Mouse (Mus musculus): ENCODE measurements around the gene Srpr. TPM values are rescaled to one million over a fixed set of nuclear protein-coding genes. Genes with fewer than 3 reads are reported as not detected.

Srpr gene
- polyA plus RNA-seq, 1 experiment from 2014 or later: 128 TPM

GRCm38 (mm10) chr9:35183359-35183758 lies 16.6 kb upstream of the Srpr start:
- no peak overlapping the region for H3K4me2 ChIP-seq (ENCODE audit: low read depth, low read length)
- no peaks in the 10 kb centered on the region for H3K27me3 ChIP-seq (ENCODE audit: control insufficient read depth, insufficient read depth, low read depth, low read length)
- 65% methylated on average over 5 of the region's 5 CpGs for WGBS

GRCm38 (mm10) chr9:35186430-35186829 lies 13.5 kb upstream of the Srpr start:
- Histone ChIP-seq H3K27me3 (ENCODE audit: control insufficient read depth, insufficient read depth, low read depth, low read length) (no peaks in the 10 kb centered on the region), H3K4me2 (ENCODE audit: low read depth, low read length) (no peak overlapping the region), H3K36me3 (ENCODE audit: control insufficient read depth, insufficient read depth, low read length) (peaks cover 19% of the 10 kb centered on the region; the same call in 1 of the 2 replicates), H3K27ac (ENCODE audit: low read length) (no peak overlapping the region), H3K9ac (ENCODE audit: low read length) (no peak overlapping the region), H3K9me3 (ENCODE audit: control insufficient read depth, low read length) (no peaks in the 10 kb centered on the region), H3K4me1 (replicated peaks; ENCODE audit: control insufficient read depth, insufficient read depth, low read length) (0 out of 2 replicates have a peak, but pooled peaks cover 3% of the 10 kb centered on the region), H3K4me3 (ENCODE audit: low read length) (no peak overlapping the region)
- 0 out of 2 replicates have a peak, but pooled peaks have one; percentile 30 for ATAC-seq (ENCODE audit: low read depth)
- 61% methylated on average over 4 of the region's 4 CpGs for WGBS

More at GRCm38 (mm10) chr9:35183359-35183758, 16.6 kb upstream of the Srpr start:
- no peaks in the 10 kb centered on the region for H3K4me1 ChIP-seq (replicated peaks; ENCODE audit: control insufficient read depth, insufficient read depth, low read length)
- H3K9ac ChIP-seq (ENCODE audit: low read length): no peak overlapping the region
- no peak overlapping the region for H3K4me3 ChIP-seq (ENCODE audit: low read length)
- H3K27ac ChIP-seq (ENCODE audit: low read length): no peak overlapping the region
- H3K36me3 ChIP-seq (ENCODE audit: control insufficient read depth, insufficient read depth, low read length): peaks cover 8% of the 10 kb centered on the region; the same call in 1 of the 2 replicates
- no peak for ATAC-seq (ENCODE audit: low read depth)
- no peaks in the 10 kb centered on the region for H3K9me3 ChIP-seq (ENCODE audit: control insufficient read depth, low read length)

- H3K9ac ChIP-seq (ENCODE audit: low read length): no peak overlapping the region
- no peak overlapping the region for H3K27ac ChIP-seq (ENCODE audit: low read length)
- no peak overlapping the region for H3K4me3 ChIP-seq (ENCODE audit: low read length)
- peaks cover 19% of the 10 kb centered on the region; the same call in 1 of the 2 replicates for H3K36me3 ChIP-seq (ENCODE audit: control insufficient read depth, insufficient read depth, low read length)
- no peak overlapping the region for H3K4me2 ChIP-seq (ENCODE audit: low read depth, low read length)
- no peaks in the 10 kb centered on the region for H3K27me3 ChIP-seq (ENCODE audit: control insufficient read depth, insufficient read depth, low read depth, low read length)
- no peaks in the 10 kb centered on the region for H3K9me3 ChIP-seq (ENCODE audit: control insufficient read depth, low read length)
- 79% methylated on average over 10 of the region's 10 CpGs for WGBS
- peak; percentile 23; the same call in 1 of the 2 replicates for ATAC-seq (ENCODE audit: low read depth)
- 0 out of 2 replicates have a peak, but pooled peaks cover 3% of the 10 kb centered on the region for H3K4me1 ChIP-seq (replicated peaks; ENCODE audit: control insufficient read depth, insufficient read depth, low read length)
These were observed 12.5 kb upstream of the Srpr start for GRCm38 (mm10) chr9:35187351-35187903.

GRCm38 (mm10) chr9:35188700-35189099 lies 11.3 kb upstream of the Srpr start:
- Histone ChIP-seq H3K4me3 (ENCODE audit: low read length) (no peak overlapping the region), H3K27me3 (ENCODE audit: control insufficient read depth, insufficient read depth, low read depth, low read length) (no peaks in the 10 kb centered on the region), H3K9ac (ENCODE audit: low read length) (no peak overlapping the region), H3K4me2 (ENCODE audit: low read depth, low read length) (no peak overlapping the region), H3K36me3 (ENCODE audit: control insufficient read depth, insufficient read depth, low read length) (peaks cover 19% of the 10 kb centered on the region; the same call in 1 of the 2 replicates), H3K9me3 (ENCODE audit: control insufficient read depth, low read length) (no peaks in the 10 kb centered on the region), H3K27ac (ENCODE audit: low read length) (no peak overlapping the region), H3K4me1 (replicated peaks; ENCODE audit: control insufficient read depth, insufficient read depth, low read length) (0 out of 2 replicates have a peak, but pooled peaks cover 3% of the 10 kb centered on the region)
- 70% methylated on average over 22 of the region's 22 CpGs for WGBS
- ATAC-seq (ENCODE audit: low read depth): peak; percentile 64

- WGBS: 87% methylated on average over 11 of the region's 11 CpGs
- Histone ChIP-seq H3K9me3 (ENCODE audit: control insufficient read depth, low read length) (no peaks in the 10 kb centered on the region), H3K4me1 (replicated peaks; ENCODE audit: control insufficient read depth, insufficient read depth, low read length) (0 out of 2 replicates have a peak, but pooled peaks cover 3% of the 10 kb centered on the region), H3K9ac (ENCODE audit: low read length) (no peak overlapping the region), H3K36me3 (ENCODE audit: control insufficient read depth, insufficient read depth, low read length) (peaks cover 13% of the 10 kb centered on the region; the same call in 1 of the 2 replicates), H3K27me3 (ENCODE audit: control insufficient read depth, insufficient read depth, low read depth, low read length) (no peaks in the 10 kb centered on the region), H3K4me3 (ENCODE audit: low read length) (no peak overlapping the region), H3K4me2 (ENCODE audit: low read depth, low read length) (no peak overlapping the region), H3K27ac (ENCODE audit: low read length) (no peak overlapping the region)
- ATAC-seq (ENCODE audit: low read depth): no peak
These were observed 6.9 kb upstream of the Srpr start for GRCm38 (mm10) chr9:35192983-35193542.

GRCm38 (mm10) chr9:35194048-35194447 lies 5.9 kb upstream of the Srpr start:
- 86% methylated on average over 3 of the region's 3 CpGs for WGBS
- Histone ChIP-seq H3K9ac (ENCODE audit: low read length) (no peak overlapping the region), H3K27me3 (ENCODE audit: control insufficient read depth, insufficient read depth, low read depth, low read length) (no peaks in the 10 kb centered on the region), H3K36me3 (ENCODE audit: control insufficient read depth, insufficient read depth, low read length) (peaks cover 5% of the 10 kb centered on the region; the same call in 1 of the 2 replicates), H3K4me2 (ENCODE audit: low read depth, low read length) (no peak overlapping the region), H3K27ac (ENCODE audit: low read length) (no peak overlapping the region), H3K4me1 (replicated peaks; ENCODE audit: control insufficient read depth, insufficient read depth, low read length) (no peaks in the 10 kb centered on the region), H3K9me3 (ENCODE audit: control insufficient read depth, low read length) (no peaks in the 10 kb centered on the region), H3K4me3 (ENCODE audit: low read length) (no peak overlapping the region)
- ATAC-seq (ENCODE audit: low read depth): no peak

- H3K27ac ChIP-seq (ENCODE audit: low read length): no peak overlapping the region
- H3K4me2 ChIP-seq (ENCODE audit: low read depth, low read length): no peak overlapping the region
- H3K4me3 ChIP-seq (ENCODE audit: low read length): no peak overlapping the region
- H3K4me1 ChIP-seq (replicated peaks; ENCODE audit: control insufficient read depth, insufficient read depth, low read length): peaks cover 7% of the 10 kb centered on the region
- no peak for ATAC-seq (ENCODE audit: low read depth)
- H3K27me3 ChIP-seq (ENCODE audit: control insufficient read depth, insufficient read depth, low read depth, low read length): no peaks in the 10 kb centered on the region
- H3K36me3 ChIP-seq (ENCODE audit: control insufficient read depth, insufficient read depth, low read length): no peaks in the 10 kb centered on the region
- WGBS: 89% methylated on average over 3 of the region's 3 CpGs
- no peak overlapping the region for H3K9ac ChIP-seq (ENCODE audit: low read length)
- no peaks in the 10 kb centered on the region for H3K9me3 ChIP-seq (ENCODE audit: control insufficient read depth, low read length)
These were observed 2.4 kb upstream of the Srpr start for GRCm38 (mm10) chr9:35197625-35198024.

GRCm38 (mm10) chr9:35198351-35198750 lies 1.6 kb upstream of the Srpr start:
- H3K4me2 ChIP-seq (ENCODE audit: low read depth, low read length): no peak overlapping the region; the same call in 1 of the 2 replicates
- no peak overlapping the region for H3K4me3 ChIP-seq (ENCODE audit: low read length)
- H3K27me3 ChIP-seq (ENCODE audit: control insufficient read depth, insufficient read depth, low read depth, low read length): no peaks in the 10 kb centered on the region
- no peaks in the 10 kb centered on the region for H3K9me3 ChIP-seq (ENCODE audit: control insufficient read depth, low read length)
- H3K36me3 ChIP-seq (ENCODE audit: control insufficient read depth, insufficient read depth, low read length): no peaks in the 10 kb centered on the region
- no peak for ATAC-seq (ENCODE audit: low read depth)
- WGBS: 79% methylated on average over 10 of the region's 10 CpGs
- H3K27ac ChIP-seq (ENCODE audit: low read length): no peak overlapping the region
- no peak overlapping the region for H3K9ac ChIP-seq (ENCODE audit: low read length)
- peaks cover 7% of the 10 kb centered on the region for H3K4me1 ChIP-seq (replicated peaks; ENCODE audit: control insufficient read depth, insufficient read depth, low read length)

- Histone ChIP-seq H3K36me3 (ENCODE audit: control insufficient read depth, insufficient read depth, low read length) (no peaks in the 10 kb centered on the region), H3K4me1 (replicated peaks; ENCODE audit: control insufficient read depth, insufficient read depth, low read length) (peaks cover 7% of the 10 kb centered on the region), H3K9ac (ENCODE audit: low read length) (peak overlapping the region; percentile 86), H3K27me3 (ENCODE audit: control insufficient read depth, insufficient read depth, low read depth, low read length) (no peaks in the 10 kb centered on the region), H3K9me3 (ENCODE audit: control insufficient read depth, low read length) (no peaks in the 10 kb centered on the region), H3K4me2 (ENCODE audit: low read depth, low read length) (peak overlapping the region; percentile 65), H3K27ac (ENCODE audit: low read length) (peak overlapping the region; percentile 30), H3K4me3 (ENCODE audit: low read length) (peak overlapping the region; percentile 68)
- 22% methylated on average over 18 of the region's 18 CpGs for WGBS
- ATAC-seq (ENCODE audit: low read depth): peak; percentile 40
These were observed 817 bp upstream of the Srpr start for GRCm38 (mm10) chr9:35198945-35199771.
